Mouse (Mus musculus): ENCODE measurements at regions not wholly inside any gene's neighbourhood (a gene's known extent, or its start where the extent isn't known, plus 50 kb on each side); places are given as distances from the start of the nearest gene placed in this dataset.

- no peak overlapping the region for H3K4me3 ChIP-seq (replicated peaks; ENCODE audit: low read length)
- H3K27me3 ChIP-seq (ENCODE audit: control insufficient read depth, insufficient read depth, low read length), result no peaks in the 10 kb centered on the region
- no peak overlapping the region for H3K27ac ChIP-seq (ENCODE audit: low read length)
- no peaks in the 10 kb centered on the region for H3K4me1 ChIP-seq (ENCODE audit: control insufficient read depth, insufficient read depth, low read length)
- H3K36me3 ChIP-seq (ENCODE audit: control insufficient read depth, insufficient read depth, low read length), result no peaks in the 10 kb centered on the region
- no peak overlapping the region for H3K4me2 ChIP-seq (ENCODE audit: low read depth, low read length)
- H3K9ac ChIP-seq (ENCODE audit: low read length), result no peak overlapping the region
- no peaks in the 10 kb centered on the region for H3K9me3 ChIP-seq (replicated peaks; ENCODE audit: control insufficient read depth, low read length)
- WGBS, result 87% methylated on average over 10 of the region's 10 CpGs
- no peak for ATAC-seq (ENCODE audit: insufficient read depth, low FRiP score)
Measured at GRCm38 (mm10) chr12:71574685-71575084, 256.2 kb upstream of the Daam1 start.

GRCm38 (mm10) chr12:71577349-71577748 is 253.5 kb upstream of the Daam1 start:
- Histone ChIP-seq H3K9ac (ENCODE audit: low read length) (no peak overlapping the region; the same call in 1 of the 2 replicates), H3K9me3 (replicated peaks; ENCODE audit: control insufficient read depth, low read length) (no peaks in the 10 kb centered on the region), H3K4me2 (ENCODE audit: low read depth, low read length) (peak overlapping the region; percentile 53), H3K4me3 (replicated peaks; ENCODE audit: low read length) (peak overlapping the region; percentile 32), H3K27ac (ENCODE audit: low read length) (no peak overlapping the region), H3K4me1 (ENCODE audit: control insufficient read depth, insufficient read depth, low read length) (0 out of 2 replicates have a peak, but pooled peaks cover 3% of the 10 kb centered on the region), H3K36me3 (ENCODE audit: control insufficient read depth, insufficient read depth, low read length) (no peaks in the 10 kb centered on the region), H3K27me3 (ENCODE audit: control insufficient read depth, insufficient read depth, low read length) (no peaks in the 10 kb centered on the region)
- WGBS, result 2% methylated on average over 9 of the region's 9 CpGs
- ATAC-seq (ENCODE audit: insufficient read depth, low FRiP score), result peak; percentile 85

- H3K4me1 ChIP-seq (ENCODE audit: control insufficient read depth, insufficient read depth, low read length), result 0 out of 2 replicates have a peak, but pooled peaks cover 3% of the 10 kb centered on the region
- H3K9me3 ChIP-seq (replicated peaks; ENCODE audit: control insufficient read depth, low read length), result no peaks in the 10 kb centered on the region
- no peak overlapping the region for H3K27ac ChIP-seq (ENCODE audit: low read length)
- no peak for ATAC-seq (ENCODE audit: insufficient read depth, low FRiP score)
- WGBS, result 76% methylated on average over 9 of the region's 9 CpGs
- no peaks in the 10 kb centered on the region for H3K27me3 ChIP-seq (ENCODE audit: control insufficient read depth, insufficient read depth, low read length)
- H3K9ac ChIP-seq (ENCODE audit: low read length), result no peak overlapping the region
- no peak overlapping the region for H3K4me2 ChIP-seq (ENCODE audit: low read depth, low read length)
- no peak overlapping the region for H3K4me3 ChIP-seq (replicated peaks; ENCODE audit: low read length)
- H3K36me3 ChIP-seq (ENCODE audit: control insufficient read depth, insufficient read depth, low read length), result no peaks in the 10 kb centered on the region
Measured at GRCm38 (mm10) chr12:71578006-71578405, 252.9 kb upstream of the Daam1 start.

GRCm38 (mm10) chr12:71578912-71579311 is 252.0 kb upstream of the Daam1 start:
- Histone ChIP-seq H3K27ac (ENCODE audit: low read length) (no peak overlapping the region), H3K4me2 (ENCODE audit: low read depth, low read length) (no peak overlapping the region), H3K36me3 (ENCODE audit: control insufficient read depth, insufficient read depth, low read length) (no peaks in the 10 kb centered on the region), H3K9me3 (replicated peaks; ENCODE audit: control insufficient read depth, low read length) (no peaks in the 10 kb centered on the region), H3K4me1 (ENCODE audit: control insufficient read depth, insufficient read depth, low read length) (0 out of 2 replicates have a peak, but pooled peaks cover 3% of the 10 kb centered on the region), H3K4me3 (replicated peaks; ENCODE audit: low read length) (no peak overlapping the region), H3K27me3 (ENCODE audit: control insufficient read depth, insufficient read depth, low read length) (no peaks in the 10 kb centered on the region), H3K9ac (ENCODE audit: low read length) (no peak overlapping the region)
- ATAC-seq (ENCODE audit: insufficient read depth, low FRiP score), result no peak
- 46% methylated on average over 11 of the region's 11 CpGs for WGBS

- no peaks in the 10 kb centered on the region for H3K9me3 ChIP-seq (replicated peaks; ENCODE audit: control insufficient read depth, low read length)
- peak; percentile 56; the same call in 1 of the 2 replicates for ATAC-seq (ENCODE audit: insufficient read depth, low FRiP score)
- H3K4me3 ChIP-seq (replicated peaks; ENCODE audit: low read length), result no peak overlapping the region
- H3K9ac ChIP-seq (ENCODE audit: low read length), result no peak overlapping the region
- no peak overlapping the region for H3K27ac ChIP-seq (ENCODE audit: low read length)
- H3K4me2 ChIP-seq (ENCODE audit: low read depth, low read length), result no peak overlapping the region
- H3K4me1 ChIP-seq (ENCODE audit: control insufficient read depth, insufficient read depth, low read length), result 0 out of 2 replicates have a peak, but pooled peaks cover 3% of the 10 kb centered on the region
- H3K27me3 ChIP-seq (ENCODE audit: control insufficient read depth, insufficient read depth, low read length), result no peaks in the 10 kb centered on the region
- no peaks in the 10 kb centered on the region for H3K36me3 ChIP-seq (ENCODE audit: control insufficient read depth, insufficient read depth, low read length)
- 66% methylated on average over 12 of the region's 12 CpGs for WGBS
Measured at GRCm38 (mm10) chr12:71580532-71581290, 250.2 kb upstream of the Daam1 start.

- H3K36me3 ChIP-seq (ENCODE audit: control insufficient read depth, insufficient read depth, low read length), result no peaks in the 10 kb centered on the region
- ATAC-seq (ENCODE audit: insufficient read depth, low FRiP score), result no peak
- no peak overlapping the region for H3K27ac ChIP-seq (ENCODE audit: low read length)
- 0 out of 2 replicates have a peak, but pooled peaks cover 3% of the 10 kb centered on the region for H3K4me1 ChIP-seq (ENCODE audit: control insufficient read depth, insufficient read depth, low read length)
- H3K9ac ChIP-seq (ENCODE audit: low read length), result no peak overlapping the region
- no peak overlapping the region for H3K4me2 ChIP-seq (ENCODE audit: low read depth, low read length)
- WGBS, result 67% methylated on average over 8 of the region's 8 CpGs
- H3K9me3 ChIP-seq (replicated peaks; ENCODE audit: control insufficient read depth, low read length), result no peaks in the 10 kb centered on the region
- H3K27me3 ChIP-seq (ENCODE audit: control insufficient read depth, insufficient read depth, low read length), result no peaks in the 10 kb centered on the region
- H3K4me3 ChIP-seq (replicated peaks; ENCODE audit: low read length), result no peak overlapping the region
Measured at GRCm38 (mm10) chr12:71584618-71585017, 246.3 kb upstream of the Daam1 start.

- Histone ChIP-seq H3K27me3 (ENCODE audit: control insufficient read depth, insufficient read depth, low read length) (no peaks in the 10 kb centered on the region), H3K9ac (ENCODE audit: low read length) (no peak overlapping the region), H3K27ac (ENCODE audit: low read length) (no peak overlapping the region), H3K36me3 (ENCODE audit: control insufficient read depth, insufficient read depth, low read length) (no peaks in the 10 kb centered on the region), H3K4me1 (ENCODE audit: control insufficient read depth, insufficient read depth, low read length) (no peaks in the 10 kb centered on the region), H3K4me2 (ENCODE audit: low read depth, low read length) (no peak overlapping the region), H3K9me3 (replicated peaks; ENCODE audit: control insufficient read depth, low read length) (no peaks in the 10 kb centered on the region), H3K4me3 (replicated peaks; ENCODE audit: low read length) (no peak overlapping the region)
- WGBS, result 60% methylated on average over 9 of the region's 9 CpGs
- no peak for ATAC-seq (ENCODE audit: insufficient read depth, low FRiP score)
Measured at GRCm38 (mm10) chr12:71598641-71599040, 232.2 kb upstream of the Daam1 start.

- Histone ChIP-seq H3K27me3 (ENCODE audit: control insufficient read depth, insufficient read depth, low read length) (no peaks in the 10 kb centered on the region), H3K36me3 (ENCODE audit: control insufficient read depth, insufficient read depth, low read length) (no peaks in the 10 kb centered on the region), H3K27ac (ENCODE audit: low read length) (no peak overlapping the region), H3K4me3 (replicated peaks; ENCODE audit: low read length) (no peak overlapping the region), H3K4me2 (ENCODE audit: low read depth, low read length) (no peak overlapping the region), H3K9me3 (replicated peaks; ENCODE audit: control insufficient read depth, low read length) (no peaks in the 10 kb centered on the region), H3K4me1 (ENCODE audit: control insufficient read depth, insufficient read depth, low read length) (no peaks in the 10 kb centered on the region), H3K9ac (ENCODE audit: low read length) (no peak overlapping the region)
- ATAC-seq (ENCODE audit: insufficient read depth, low FRiP score), result no peak
- WGBS, result 77% methylated on average over 8 of the region's 8 CpGs
Measured at GRCm38 (mm10) chr12:71601091-71601690, 229.7 kb upstream of the Daam1 start.

- H3K27ac ChIP-seq (ENCODE audit: low read length), result no peak overlapping the region
- H3K36me3 ChIP-seq (ENCODE audit: control insufficient read depth, insufficient read depth, low read length), result no peaks in the 10 kb centered on the region
- H3K27me3 ChIP-seq (ENCODE audit: control insufficient read depth, insufficient read depth, low read length), result no peaks in the 10 kb centered on the region
- 94% methylated on average over 10 of the region's 10 CpGs for WGBS
- no peak overlapping the region for H3K4me3 ChIP-seq (replicated peaks; ENCODE audit: low read length)
- H3K9me3 ChIP-seq (replicated peaks; ENCODE audit: control insufficient read depth, low read length), result no peaks in the 10 kb centered on the region
- no peaks in the 10 kb centered on the region for H3K4me1 ChIP-seq (ENCODE audit: control insufficient read depth, insufficient read depth, low read length)
- no peak overlapping the region for H3K4me2 ChIP-seq (ENCODE audit: low read depth, low read length)
- no peak for ATAC-seq (ENCODE audit: insufficient read depth, low FRiP score)
- H3K9ac ChIP-seq (ENCODE audit: low read length), result no peak overlapping the region
Measured at GRCm38 (mm10) chr12:71603136-71603535, 227.7 kb upstream of the Daam1 start.
